Mouse (Mus musculus): ENCODE data around the gene Ppp2r5a. TPM values are rescaled to one million over a fixed set of nuclear protein-coding genes. Genes with fewer than 3 reads are reported as not detected.
A peak's percentile ranks its signal among the peaks of the same experiment; 100 is the strongest.

Gene Ppp2r5a
- total and polyA plus RNA-seq, 3 experiments = 40.3 to 96.7 (median 62.0) TPM

DNA sequence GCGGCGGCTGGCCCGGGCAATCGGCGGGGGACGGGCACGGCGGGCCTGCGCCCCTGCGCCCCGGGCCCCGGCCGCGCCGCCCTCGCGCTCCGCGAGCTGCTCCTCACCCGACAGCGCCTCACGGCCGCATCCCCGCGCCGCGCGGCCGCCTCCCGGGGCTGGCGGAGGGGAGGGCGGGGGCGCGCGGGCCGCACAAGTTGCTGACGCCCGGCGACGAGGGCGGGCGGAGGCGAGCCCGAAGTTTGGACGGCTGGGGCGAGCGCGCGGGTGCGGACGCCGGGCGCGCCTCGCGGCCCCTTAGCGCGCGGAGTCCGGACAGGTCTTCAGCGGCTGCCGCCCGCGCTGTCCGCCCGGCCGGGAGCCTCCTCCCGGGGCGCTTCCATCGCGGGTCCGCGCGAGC is 6.6 kb downstream of the Ppp2r5a start:
- in situ Hi-C loops (cut with MboI; ENCODE audit: low pct_ligation_motif_present, low pct_unique_long_range_greater_than_20kb, low sequenced_read_pairs) = loop anchor here (10.0 kb wide), 1 partner anchor 148 kb away; no protein-coding TSS in a partner anchor
- Histone ChIP-seq H3K4me3 (replicated peaks in 1 of 3; ENCODE audit: low read depth in 2 of 3, low read length in 2 of 3, poor library complexity in 1 of 3) (peak overlapping the region; percentile 89 to 93 (median 91)), H3K79me2 (replicated peaks; ENCODE audit: control insufficient read depth, extremely low read depth, insufficient read depth, poor library complexity, severe bottlenecking) (peaks cover 38% of the 10 kb centered on the region), H3K36me3 (replicated peaks in 1 of 2; ENCODE audit: control insufficient read depth in 1 of 2, insufficient read depth in 1 of 2, low read length in 1 of 2) (no peaks in the 10 kb centered on the region), H3K4me2 (ENCODE audit: insufficient read depth, low read depth, poor library complexity, severe bottlenecking) (no peak overlapping the region), H3K27ac (ENCODE audit: insufficient read depth, low read depth) (peak overlapping the region; percentile 68), H3K27me3 (replicated peaks) (no peaks in the 10 kb centered on the region), H3K9me3 (replicated peaks; ENCODE audit: low read length) (no peaks in the 10 kb centered on the region), H3K4me1 (ENCODE audit: control insufficient read depth in 1 of 2, insufficient read depth in 2 of 2) (peaks cover 0 to 21% of the 10 kb centered on the region in 2 experiments; a peak in 2 of 4 replicates), H3K9ac (ENCODE audit: insufficient read depth, low read depth) (peak overlapping the region; percentile 87)
- no peak for DNase-seq (ENCODE audit: extremely low read depth)
- 0 out of 2 replicates have a peak, but pooled peaks have one; percentile 64 for TF ChIP-seq UBTF (IDR thresholded peaks at IDR 0.05; ENCODE audit: low read depth, low read length)
- TF ChIP-seq MYC (IDR thresholded peaks at IDR 0.05; ENCODE audit: low read depth, low read length) = no peak
- TF ChIP-seq CHD1 (IDR thresholded peaks at IDR 0.05; ENCODE audit: low read depth, low read length) = no peak
- dilution Hi-C loops (cut with MboI; ENCODE audit: extremely low pct_ligation_motif_present, extremely low pct_unique_long_range_greater_than_20kb, low sequenced_read_pairs) = no loop called here

DNA sequence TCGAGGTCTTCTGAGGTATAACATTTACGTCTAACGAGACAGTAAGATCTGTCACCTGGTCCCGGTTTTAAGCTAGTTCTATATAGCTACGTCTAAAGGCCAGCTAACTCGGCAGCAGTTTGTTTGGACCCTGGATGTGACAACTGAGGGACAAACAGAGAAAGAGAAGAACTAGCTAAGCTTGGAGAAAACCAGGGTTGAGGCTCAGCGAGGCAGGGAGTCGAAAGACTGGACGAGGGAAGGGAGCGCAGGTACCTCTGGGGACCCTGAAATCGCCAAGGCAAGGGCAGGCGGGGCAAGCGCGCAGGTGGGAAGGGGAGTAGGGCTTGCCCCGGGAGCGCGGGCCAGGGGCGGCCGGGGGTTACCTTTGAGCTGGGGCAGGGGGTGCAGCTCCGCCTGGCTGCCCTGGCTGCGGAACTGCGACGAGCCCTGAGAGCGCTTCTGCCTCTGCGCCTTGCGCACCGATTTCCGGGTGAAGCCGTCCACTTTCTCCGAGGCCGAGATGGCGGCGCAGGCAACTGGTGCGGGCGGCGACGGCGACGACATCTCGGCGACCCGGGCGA is 7.1 kb downstream of the Ppp2r5a start:
- dilution Hi-C loops (cut with MboI; ENCODE audit: extremely low pct_ligation_motif_present, extremely low pct_unique_long_range_greater_than_20kb, low sequenced_read_pairs) (no loop called here), in situ Hi-C loops (cut with MboI; ENCODE audit: low pct_ligation_motif_present, low pct_unique_long_range_greater_than_20kb, low sequenced_read_pairs) (loop anchor here (10.0 kb wide), 1 partner anchor 149 kb away; no protein-coding TSS in a partner anchor)
- no peaks in the 10 kb centered on the region for H3K27me3 ChIP-seq (replicated peaks)
- H3K9me3 ChIP-seq (replicated peaks; ENCODE audit: low read length) = no peaks in the 10 kb centered on the region
- H3K4me1 ChIP-seq (ENCODE audit: control insufficient read depth in 1 of 2, insufficient read depth in 2 of 2) = peaks cover 0 to 24% of the 10 kb centered on the region in 2 experiments; a peak in 2 of 4 replicates
- H3K9ac ChIP-seq (ENCODE audit: insufficient read depth, low read depth) = peak overlapping the region; percentile 87
- peak overlapping the region; percentile 89 to 93 (median 91) for H3K4me3 ChIP-seq (replicated peaks in 1 of 3; ENCODE audit: low read depth in 2 of 3, low read length in 2 of 3, poor library complexity in 1 of 3)
- peak overlapping the region; percentile 68 for H3K27ac ChIP-seq (ENCODE audit: insufficient read depth, low read depth)
- H3K4me2 ChIP-seq (ENCODE audit: insufficient read depth, low read depth, poor library complexity, severe bottlenecking) = peak overlapping the region; percentile 86; the same call in 1 of the 2 replicates
- TF ChIP-seq NELFE (IDR thresholded peaks at IDR 0.05; ENCODE audit: low read depth, low read length) = 0 out of 2 replicates have a peak, but pooled peaks have one; percentile 16
- TF ChIP-seq CHD1 (IDR thresholded peaks at IDR 0.05; ENCODE audit: low read depth, low read length) = no peak
- peak; percentile 72 for TF ChIP-seq ELF1 (IDR thresholded peaks at IDR 0.05; ENCODE audit: low read depth, low read length)
- no peak for TF ChIP-seq USF1 (IDR thresholded peaks at IDR 0.05; ENCODE audit: low read depth, low read length)
- TF ChIP-seq UBTF (IDR thresholded peaks at IDR 0.05; ENCODE audit: low read depth, low read length) = peak; percentile 34; the same call in 1 of the 2 replicates
- 0 out of 2 replicates have a peak, but pooled peaks have one; percentile 21 for TF ChIP-seq SIN3A (IDR thresholded peaks at IDR 0.05; ENCODE audit: low read length)
- no peak for TF ChIP-seq HCFC1 (IDR thresholded peaks at IDR 0.05; ENCODE audit: low read depth, low read length)
- 0 out of 2 replicates have a peak, but pooled peaks have one; percentile 15 for TF ChIP-seq IRF4 (IDR thresholded peaks at IDR 0.05; ENCODE audit: low read depth, low read length)
- DNase-seq (ENCODE audit: extremely low read depth) = no peak
- peaks cover 43% of the 10 kb centered on the region for H3K79me2 ChIP-seq (replicated peaks; ENCODE audit: control insufficient read depth, extremely low read depth, insufficient read depth, poor library complexity, severe bottlenecking)
- H3K36me3 ChIP-seq (replicated peaks in 1 of 2; ENCODE audit: control insufficient read depth in 1 of 2, insufficient read depth in 1 of 2, low read length in 1 of 2) = no peaks in the 10 kb centered on the region

DNA sequence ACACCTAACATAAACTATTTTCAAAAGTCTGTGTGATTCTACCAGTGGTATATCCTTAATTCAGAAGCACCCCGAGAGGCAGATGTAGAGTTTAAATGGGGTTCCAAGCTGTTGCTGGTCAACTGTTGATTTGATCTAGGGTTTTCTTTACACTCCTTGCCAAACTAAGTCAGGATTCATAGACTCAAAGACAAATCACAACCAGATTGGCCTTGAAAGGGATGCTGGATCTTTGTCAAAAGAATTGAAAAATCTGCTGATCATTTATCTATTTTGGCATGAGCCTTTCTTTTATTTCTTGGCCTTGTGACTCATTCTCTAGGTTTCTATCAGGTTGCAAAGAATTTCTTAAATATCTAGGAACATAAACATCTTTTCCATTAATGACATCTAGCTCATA is 7.9 kb downstream of the Ppp2r5a start:
- H3K9me3 ChIP-seq (replicated peaks; ENCODE audit: low read length) = no peaks in the 10 kb centered on the region
- peak overlapping the region; percentile 89 to 93 (median 91) for H3K4me3 ChIP-seq (replicated peaks in 1 of 3; ENCODE audit: low read depth in 2 of 3, low read length in 2 of 3, poor library complexity in 1 of 3)
- TF ChIP-seq TCF12 (IDR thresholded peaks at IDR 0.05; ENCODE audit: low read depth, low read length) (no peak), MEF2A (IDR thresholded peaks at IDR 0.05; ENCODE audit: borderline replicate concordance, low read depth, low read length) (no peak), MAZ (IDR thresholded peaks at IDR 0.05; ENCODE audit: low read depth, low read length) (no peak), USF1 (IDR thresholded peaks at IDR 0.05; ENCODE audit: low read depth, low read length) (no peak), SIN3A (IDR thresholded peaks at IDR 0.05; ENCODE audit: low read length) (peak; percentile 43; the same call in 1 of the 2 replicates), UBTF (IDR thresholded peaks at IDR 0.05; ENCODE audit: low read depth, low read length) (no peak)
- peaks cover 0 to 24% of the 10 kb centered on the region in 2 experiments; a peak in 2 of 4 replicates for H3K4me1 ChIP-seq (ENCODE audit: control insufficient read depth in 1 of 2, insufficient read depth in 2 of 2)
- in situ Hi-C loops (cut with MboI; ENCODE audit: low pct_ligation_motif_present, low pct_unique_long_range_greater_than_20kb, low sequenced_read_pairs) = loop anchor here (10.0 kb wide), 1 partner anchor 150 kb away; no protein-coding TSS in a partner anchor
- no peaks in the 10 kb centered on the region for H3K36me3 ChIP-seq (replicated peaks in 1 of 2; ENCODE audit: control insufficient read depth in 1 of 2, insufficient read depth in 1 of 2, low read length in 1 of 2)
- DNase-seq (ENCODE audit: extremely low read depth) = no peak
- dilution Hi-C loops (cut with MboI; ENCODE audit: extremely low pct_ligation_motif_present, extremely low pct_unique_long_range_greater_than_20kb, low sequenced_read_pairs) = no loop called here
- peaks cover 51% of the 10 kb centered on the region for H3K79me2 ChIP-seq (replicated peaks; ENCODE audit: control insufficient read depth, extremely low read depth, insufficient read depth, poor library complexity, severe bottlenecking)
- peak overlapping the region; percentile 87 for H3K9ac ChIP-seq (ENCODE audit: insufficient read depth, low read depth)
- peak overlapping the region; percentile 86 for H3K4me2 ChIP-seq (ENCODE audit: insufficient read depth, low read depth, poor library complexity, severe bottlenecking)
- no peak overlapping the region for H3K27ac ChIP-seq (ENCODE audit: insufficient read depth, low read depth)
- H3K27me3 ChIP-seq (replicated peaks) = no peaks in the 10 kb centered on the region

All from CH12.LX (cell line).